Mouse (Mus musculus) c-Kit-positive CD71-positive TER-119-positive erythroid progenitor cells, embryonic 14.5 days (primary cell): Measurements from ENCODE around the gene Tor1aip1.

Source experiments
- DNase-seq: peaks from one replicate; pipeline ENCODE4 v3.0.0-alpha.2; 2013; ENCODE audit warnings: low spot score

The Tor1aip1 gene

GRCm38 (mm10) chr1:156035930-156036737 is at the start of gene Tor1aip1:
Tor1aip1 (minus strand) TSS chr1:156036480.
- DNase-seq = peak; percentile 89

GRCm38 (mm10) chr1:156085770-156086169 is 49.5 kb upstream of the Tor1aip1 start:
- DNase-seq = peak; percentile 52

- DNase-seq = no peak
Measured at GRCm38 (mm10) chr1:156084603-156085002, 48.3 kb upstream of the Tor1aip1 start.

- no peak for DNase-seq
Measured at GRCm38 (mm10) chr1:156077655-156078054, 41.4 kb upstream of the Tor1aip1 start.

- DNase-seq = no peak
Measured at GRCm38 (mm10) chr1:156076474-156076873, 40.2 kb upstream of the Tor1aip1 start.

GRCm38 (mm10) chr1:156074575-156074974 is 38.3 kb upstream of the Tor1aip1 start:
- DNase-seq = no peak

GRCm38 (mm10) chr1:156073169-156073821 is 37.0 kb upstream of the Tor1aip1 start:
- no peak for DNase-seq

- no peak for DNase-seq
Measured at GRCm38 (mm10) chr1:156070106-156070505, 33.8 kb upstream of the Tor1aip1 start.

GRCm38 (mm10) chr1:156066133-156066532 is 29.9 kb upstream of the Tor1aip1 start:
- DNase-seq = no peak

GRCm38 (mm10) chr1:156062193-156062592 is 25.9 kb upstream of the Tor1aip1 start:
- no peak for DNase-seq

GRCm38 (mm10) chr1:156058207-156058606 is 21.9 kb upstream of the Tor1aip1 start:
- no peak for DNase-seq

- DNase-seq = no peak
Measured at GRCm38 (mm10) chr1:156046688-156047087, 10.4 kb upstream of the Tor1aip1 start.

GRCm38 (mm10) chr1:156044211-156044611 is 7.9 kb upstream of the Tor1aip1 start:
- DNase-seq = no peak

GRCm38 (mm10) chr1:156043027-156043426 is 6.7 kb upstream of the Tor1aip1 start:
- peak; percentile 56 for DNase-seq

- DNase-seq = no peak
Measured at GRCm38 (mm10) chr1:156042481-156042880, 6.2 kb upstream of the Tor1aip1 start.

- peak; percentile 47 for DNase-seq
Measured at GRCm38 (mm10) chr1:156041451-156042241, 5.4 kb upstream of the Tor1aip1 start.

- peak; percentile 94 for DNase-seq
Measured at GRCm38 (mm10) chr1:156040731-156041401, 4.6 kb upstream of the Tor1aip1 start.

GRCm38 (mm10) chr1:156039989-156040388 is 3.7 kb upstream of the Tor1aip1 start:
- DNase-seq = peak; percentile 42

GRCm38 (mm10) chr1:156037144-156037583 is 884 bp upstream of the Tor1aip1 start:
- DNase-seq = peak; percentile 80

GRCm38 (mm10) chr1:156035269-156035929 is 881 bp downstream of the Tor1aip1 start, which contains the start of gene Tor1aip2:
Tor1aip2 (plus strand) TSS chr1:156035403.
- peak; percentile 75 for DNase-seq

GRCm38 (mm10) chr1:156034661-156035060 is 1.6 kb downstream of the Tor1aip1 start:
- DNase-seq = peak; percentile 35
